Mouse (Mus musculus) intestine, postnatal 0 days (tissue): ENCODE measurements around the gene Ccdc8. TPM values are rescaled to one million over a fixed set of nuclear protein-coding genes. Genes with fewer than 3 reads are reported as not detected.
A peak's percentile ranks its signal among the peaks of the same experiment; 100 is the strongest.

Experiments
- ATAC-seq: fragments of 200-750 bp; cut with Nextera tagmentation; 2 replicates; pipeline ENCODE4 v1.8.0; 2017; ENCODE audit warnings: mild to moderate bottlenecking, moderate TSS enrichment, moderate library complexity
- H3K27ac ChIP-seq: fragments of 300-500 bp; sonication (generic); 2 replicates; pipeline ENCODE4 v1.5.1; 2014; ENCODE audit warnings: mild to moderate bottlenecking, low read depth, low read length, moderate library complexity
- H3K27me3 ChIP-seq: fragments of 300-500 bp; sonication (generic); replicated peaks from 2 replicates; pipeline ENCODE4 v1.6.1; 2014; ENCODE audit warnings: low read length, mixed read lengths; ENCODE audit not compliant: control insufficient read depth, insufficient read depth
- H3K36me3 ChIP-seq: fragments of 300-500 bp; sonication (generic); 2 replicates; pipeline ENCODE4 v1.6.1; 2014; ENCODE audit warnings: mild to moderate bottlenecking, moderate library complexity; ENCODE audit not compliant: control insufficient read depth, insufficient read depth
- H3K4me1 ChIP-seq: fragments of 300-500 bp; sonication (generic); replicated peaks from 2 replicates; pipeline ENCODE4 v1.6.1; 2014; ENCODE audit warnings: antibody characterized with exemption, low read length, mixed read lengths; ENCODE audit not compliant: control insufficient read depth, insufficient read depth
- H3K4me2 ChIP-seq: fragments of 300-500 bp; sonication (generic); replicated peaks from 2 replicates; pipeline ENCODE4 v1.6.1; 2014; ENCODE audit warnings: low read depth, mild to moderate bottlenecking, moderate library complexity
- H3K4me3 ChIP-seq: fragments of 300-500 bp; sonication (generic); 2 replicates; pipeline ENCODE4 v1.5.1; 2014; ENCODE audit warnings: low read depth, low read length
- H3K9ac ChIP-seq: fragments of 300-500 bp; sonication (generic); 2 replicates; pipeline ENCODE4 v1.6.1; 2014; ENCODE audit warnings: mild to moderate bottlenecking, low read depth, low read length
- H3K9me3 ChIP-seq: fragments of 300-500 bp; sonication (generic); 2 replicates; pipeline ENCODE4 v1.6.1; 2016; ENCODE audit warnings: mixed run types; ENCODE audit not compliant: control insufficient read depth
- CTCF ChIP-seq: sonication (generic); IDR thresholded peaks from 2 replicates; pipeline ENCODE4 v1.5.1; 2016; ENCODE audit warnings: low read depth, mild to moderate bottlenecking, control low read depth, antibody characterized with exemption, moderate library complexity
- WGBS: fragments of 180-500 bp; shearing (Covaris S2); extraction: QIAGEN DNeasy Blood & Tissue Kit; methylation state at CpG from one replicate; pipeline ENCODE4 v1.1.7; 2014; 5-methylcytosine and 5-hydroxymethylcytosine counted together
- polyA plus RNA-seq: library from polyadenylated mRNA; unstranded; fragments of >200 nt; fragmentation: Nextera tagmentation; extraction: Ambion mirVana; gene quantifications from 2 replicates; pipeline ENCODE4 v1.2.1, GENCODE M21; 2015

Gene Ccdc8
- polyA plus RNA-seq, 1 experiment from 2014 or later = 3.6 TPM

DNA sequence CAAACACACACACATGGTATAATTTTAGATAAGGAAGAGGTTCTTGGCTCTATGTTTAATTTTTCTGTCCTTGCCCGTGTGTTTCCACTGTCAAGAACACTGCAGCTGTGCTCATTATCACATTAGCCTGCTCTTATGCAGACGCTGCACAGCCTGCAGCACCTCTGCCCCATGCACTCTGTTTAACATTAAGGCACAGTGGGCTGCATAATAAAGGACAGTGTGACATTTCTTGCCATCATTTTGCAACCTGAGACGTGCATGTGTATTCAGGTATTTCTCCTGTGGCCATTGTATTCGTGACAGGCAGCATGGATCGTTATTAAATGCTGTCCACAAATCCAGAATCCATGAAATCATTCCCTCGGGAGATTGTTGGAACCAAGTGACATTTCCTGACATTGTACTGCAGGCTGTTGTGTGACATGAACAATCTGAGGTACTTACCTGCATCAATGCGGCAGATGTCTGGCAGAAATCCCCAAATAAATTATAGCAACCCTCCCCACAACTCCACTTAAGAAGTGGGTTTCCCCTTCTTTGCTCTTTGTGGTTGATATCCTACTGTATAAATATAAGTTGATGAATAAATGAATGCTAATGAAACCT lies 4.9 kb upstream of the Ccdc8 start:
- H3K4me2 ChIP-seq = no peak overlapping the region
- no peak for ATAC-seq
- H3K4me1 ChIP-seq = 0 out of 2 replicates have a peak, but pooled peaks cover 7% of the 10 kb centered on the region
- no peaks in the 10 kb centered on the region; the same call in 1 of the 2 replicates for H3K36me3 ChIP-seq
- 48% methylated on average over 7 of the region's 7 CpGs for WGBS
- no peak for TF ChIP-seq CTCF
- no peaks in the 10 kb centered on the region for H3K9me3 ChIP-seq
- H3K4me3 ChIP-seq = no peak overlapping the region
- no peaks in the 10 kb centered on the region for H3K27me3 ChIP-seq
- H3K27ac ChIP-seq = no peak overlapping the region
- no peak overlapping the region for H3K9ac ChIP-seq

DNA sequence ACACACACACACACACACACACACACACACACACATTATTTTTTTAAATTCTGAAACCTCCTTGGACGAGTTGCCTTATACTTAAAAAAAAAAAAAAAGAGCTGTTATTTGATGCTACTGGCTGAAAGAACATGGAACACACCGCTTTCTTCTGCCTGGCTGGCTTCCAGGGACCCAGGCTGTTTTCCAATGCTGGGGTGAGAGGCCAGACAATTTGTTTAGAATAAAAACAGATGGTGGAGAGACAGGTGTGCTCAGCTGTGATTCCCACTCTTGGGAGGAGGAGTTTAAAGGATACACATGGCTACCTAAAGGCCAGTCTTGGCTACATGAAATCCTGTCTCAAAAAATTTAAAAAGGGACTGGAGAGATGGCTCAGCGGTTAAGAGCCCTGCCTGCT lies 4.1 kb upstream of the Ccdc8 start:
- WGBS = 51% methylated on average over 3 of the region's 3 CpGs
- H3K4me3 ChIP-seq = no peak overlapping the region
- no peak for ATAC-seq
- H3K9ac ChIP-seq = no peak overlapping the region
- no peak for TF ChIP-seq CTCF
- no peaks in the 10 kb centered on the region for H3K27me3 ChIP-seq
- H3K4me1 ChIP-seq = 0 out of 2 replicates have a peak, but pooled peaks cover 7% of the 10 kb centered on the region
- H3K27ac ChIP-seq = no peak overlapping the region
- no peaks in the 10 kb centered on the region; the same call in 1 of the 2 replicates for H3K36me3 ChIP-seq
- no peak overlapping the region for H3K4me2 ChIP-seq
- no peaks in the 10 kb centered on the region for H3K9me3 ChIP-seq

GRCm38 (mm10) chr7:16990006-16990744 lies 2.3 kb upstream of the Ccdc8 start:
- ATAC-seq = no peak
- no peaks in the 10 kb centered on the region for H3K27me3 ChIP-seq
- H3K4me1 ChIP-seq = 0 out of 2 replicates have a peak, but pooled peaks cover 7% of the 10 kb centered on the region
- no peak overlapping the region for H3K4me3 ChIP-seq
- no peak overlapping the region for H3K9ac ChIP-seq
- no peaks in the 10 kb centered on the region; the same call in 1 of the 2 replicates for H3K36me3 ChIP-seq
- no peaks in the 10 kb centered on the region for H3K9me3 ChIP-seq
- no peak for TF ChIP-seq CTCF
- 26% methylated on average over 15 of the region's 15 CpGs for WGBS
- H3K27ac ChIP-seq = no peak overlapping the region; the same call in 1 of the 2 replicates
- H3K4me2 ChIP-seq = peak overlapping the region; percentile 2

- H3K4me1 ChIP-seq = 0 out of 2 replicates have a peak, but pooled peaks cover 7% of the 10 kb centered on the region
- H3K9me3 ChIP-seq = no peaks in the 10 kb centered on the region
- peak overlapping the region; percentile 25; the same call in 1 of the 2 replicates for H3K4me2 ChIP-seq
- no peak for TF ChIP-seq CTCF
- no peaks in the 10 kb centered on the region for H3K27me3 ChIP-seq
- no peaks in the 10 kb centered on the region for H3K36me3 ChIP-seq
- peak; percentile 71 for ATAC-seq
- H3K4me3 ChIP-seq = no peak overlapping the region
- WGBS = 24% methylated on average over 18 of the region's 18 CpGs
- 0 out of 2 replicates have a peak overlapping the region, but pooled peaks have one; percentile 22 for H3K9ac ChIP-seq
- H3K27ac ChIP-seq = peak overlapping the region; percentile 64
Measured at GRCm38 (mm10) chr7:16991681-16992450, 642 bp upstream of the Ccdc8 start.

DNA sequence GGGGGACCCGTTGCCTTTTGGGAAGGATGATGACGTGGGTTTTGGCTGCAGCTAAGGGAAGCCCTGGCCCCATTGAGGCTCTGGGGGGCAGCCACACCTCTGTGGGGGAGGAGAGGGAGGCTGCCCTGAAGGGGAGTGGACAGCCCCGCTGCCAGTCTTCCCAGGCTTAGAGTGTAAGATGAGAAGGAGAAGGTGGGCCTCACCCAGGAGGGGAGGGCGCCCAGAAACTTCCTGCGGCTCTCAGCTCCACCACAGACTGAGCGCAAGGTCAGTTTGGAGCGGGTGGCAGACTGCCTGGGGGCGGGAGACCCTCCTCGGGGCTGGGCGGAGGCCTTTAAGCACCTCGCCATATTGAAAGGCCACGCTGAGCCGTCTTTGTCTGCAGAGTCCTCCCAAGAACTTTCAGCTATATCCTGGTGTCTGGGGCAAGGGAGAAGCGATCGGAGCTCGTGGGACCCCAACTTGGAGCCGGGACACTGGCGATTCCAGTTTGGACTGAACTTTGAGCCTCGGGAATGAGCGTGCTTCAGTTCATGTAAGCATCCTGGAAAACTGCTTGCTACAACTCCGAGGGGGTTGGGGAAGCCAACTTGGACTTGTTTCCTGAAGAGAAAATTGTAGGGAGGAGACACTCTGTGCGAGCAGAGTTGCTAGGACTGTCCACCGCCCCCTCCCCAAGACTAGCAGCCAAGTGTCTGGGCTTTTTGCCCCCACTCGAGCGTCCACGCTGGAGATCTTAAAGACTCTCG lies 1.3 kb downstream of the Ccdc8 start:
- H3K4me2 ChIP-seq = peak overlapping the region; percentile 68
- H3K4me3 ChIP-seq = peak overlapping the region; percentile 45
- no peaks in the 10 kb centered on the region for H3K27me3 ChIP-seq
- peak overlapping the region; percentile 61 for H3K9ac ChIP-seq
- 0 out of 2 replicates have a peak, but pooled peaks cover 7% of the 10 kb centered on the region for H3K4me1 ChIP-seq
- no peaks in the 10 kb centered on the region for H3K9me3 ChIP-seq
- peak; percentile 47 for ATAC-seq
- 2% methylated on average over 27 of the region's 27 CpGs for WGBS
- H3K36me3 ChIP-seq = no peaks in the 10 kb centered on the region
- TF ChIP-seq CTCF = no peak
- peak overlapping the region; percentile 58 for H3K27ac ChIP-seq
